In genomic region chr11:98057998-98058397, GRCm38 (mm10) we compare ENCODE assay signal across 13 mouse cellular contexts. TPM values are rescaled to one million over a fixed set of nuclear protein-coding genes. Genes with fewer than 3 reads are reported as not detected.
DNase-seq lines count a peak whose midpoint lies in the region; ATAC-seq and TF ChIP-seq lines count a peak whose summit lies in the region.
"Had no signal": no experiment of that assay in that cellular context is flagged by ENCODE, and none has a peak within 500 bp of the region (broad histone marks: within the 10 kb centered on the region; RNA-seq: fewer than 3 reads in every experiment).

No protein-coding gene starts in this region.

- no peak for TF ChIP-seq CTCF in intestine, postnatal 0 days (IDR thresholded peaks at IDR 0.05; ENCODE audit: low read depth)

- WGBS in intestine, embryonic 14.5 days = 80% methylated on average over 5 of the region's 5 CpGs
- WGBS in intestine, postnatal 0 days = 86% methylated on average over 5 of the region's 5 CpGs

- H3K4me1 ChIP-seq in intestine, embryonic 14.5 days (replicated peaks; ENCODE audit: control insufficient read depth, insufficient read depth, low read length) = no peaks in the 10 kb centered on the region
- H3K4me1 ChIP-seq in intestine, postnatal 0 days (replicated peaks; ENCODE audit: control insufficient read depth, insufficient read depth, low read length) = no peaks in the 10 kb centered on the region

- H3K4me2 ChIP-seq in intestine, embryonic 14.5 days (ENCODE audit: low read length) = no peak overlapping the region
- H3K4me2 ChIP-seq in intestine, postnatal 0 days (replicated peaks; ENCODE audit: low read depth) = no peak overlapping the region
- H3K4me2 ChIP-seq: hindbrain, embryonic 13.5 days had no signal

- no peak for ATAC-seq in CD4-positive, CD25-positive, alpha-beta regulatory T cell, adult 4 months
- 0 out of 2 replicates have a peak, but pooled peaks have one; percentile 30 for ATAC-seq in intestine, embryonic 14.5 days (replicated peaks; ENCODE audit: low FRiP score, low TSS enrichment, low read depth)
- ATAC-seq in intestine, postnatal 0 days = no peak
- ATAC-seq in common myeloid progenitor, adult 5-6 weeks (replicated peaks; ENCODE audit: low read depth, poor library complexity, severe bottlenecking) = peak; percentile 56; the same call in 1 of the 2 replicates
- no peak for ATAC-seq in activated CD4-positive, CD25-positive, alpha-beta regulatory T cell, adult 4 months
- ATAC-seq: forebrain, embryonic 16.5 days had no signal

- no peaks in the 10 kb centered on the region for H3K36me3 ChIP-seq in intestine, embryonic 14.5 days (ENCODE audit: control insufficient read depth, insufficient read depth, low read length)
- H3K36me3 ChIP-seq in intestine, postnatal 0 days (ENCODE audit: control insufficient read depth, insufficient read depth) = no peaks in the 10 kb centered on the region
- H3K36me3 ChIP-seq: hindbrain, embryonic 13.5 days; limb, embryonic 10.5 days had no signal

- H3K9me3 ChIP-seq in intestine, embryonic 14.5 days (ENCODE audit: control insufficient read depth, low read length) = no peaks in the 10 kb centered on the region
- H3K9me3 ChIP-seq in intestine, postnatal 0 days (ENCODE audit: control insufficient read depth) = no peaks in the 10 kb centered on the region
- H3K9me3 ChIP-seq: hindbrain, embryonic 13.5 days; limb, embryonic 10.5 days; megakaryocyte, embryonic 14.5 days had no signal

- H3K9ac ChIP-seq in intestine, embryonic 14.5 days (ENCODE audit: low read length) = no peak overlapping the region
- no peak overlapping the region for H3K9ac ChIP-seq in intestine, postnatal 0 days (ENCODE audit: low read depth, low read length)
- H3K9ac ChIP-seq: hindbrain, embryonic 13.5 days had no signal

- peak; percentile 39 for DNase-seq in CD4-positive, CD25-positive, alpha-beta regulatory T cell, adult 2 months (ENCODE audit: low read depth, low spot score)
- no peak for DNase-seq in intestine, embryonic 14.5 days (ENCODE audit: low spot score)
- peak; percentile 41 to 51 for DNase-seq in B cell, adult 2 months
- no peak for DNase-seq in T-cell, adult 2 months (ENCODE audit: low spot score)
- DNase-seq: thymus, postnatal 14 days had no signal

- H3K4me3 ChIP-seq in intestine, embryonic 14.5 days (ENCODE audit: low read depth, low read length) = no peak overlapping the region
- H3K4me3 ChIP-seq in intestine, postnatal 0 days (ENCODE audit: low read depth, low read length) = no peak overlapping the region
- H3K4me3 ChIP-seq: hindbrain, embryonic 13.5 days; limb, embryonic 10.5 days had no signal

- H3K27ac ChIP-seq in intestine, embryonic 14.5 days (ENCODE audit: low read depth) = no peak overlapping the region
- no peak overlapping the region for H3K27ac ChIP-seq in intestine, postnatal 0 days (ENCODE audit: low read depth, low read length)
- H3K27ac ChIP-seq: hindbrain, embryonic 13.5 days; limb, embryonic 10.5 days had no signal

- H3K27me3 ChIP-seq in intestine, embryonic 14.5 days (replicated peaks; ENCODE audit: control insufficient read depth, insufficient read depth, low read length) = peaks cover 15% of the 10 kb centered on the region
- H3K27me3 ChIP-seq in intestine, postnatal 0 days (replicated peaks; ENCODE audit: control insufficient read depth, insufficient read depth, low read length) = peaks cover 20% of the 10 kb centered on the region

RNA-seq across cellular contexts. Expression of gene Stac2, which starts 4.7 kb away (rescaled TPM):
- not detected for polyA plus RNA-seq in CD4-positive, CD25-positive, alpha-beta regulatory T cell, adult 4 months (2017; shearing (Covaris generic))
- 0.35 and 0.43 TPM in 2 replicates for polyA plus RNA-seq in intestine, embryonic 14.5 days (2014; fragmentation: Nextera tagmentation; extraction: Ambion mirVana)
- 0.13 TPM in 1 of 2 replicates, not detected in the other for polyA plus RNA-seq in intestine, postnatal 0 days (2015; fragmentation: Nextera tagmentation; extraction: Ambion mirVana)
- total RNA-seq in common myeloid progenitor, adult 5-6 weeks (2017) = not detected in 2 replicates
- under 1 TPM in 1 of 2 experiments, not detected in 1; 0.37 TPM for polyA plus RNA-seq in activated CD4-positive, CD25-positive, alpha-beta regulatory T cell, adult 4 months (2017; shearing (Covaris generic))

RNA-seq across cellular contexts. Expression of gene Rpl19, which starts 31.5 kb away (rescaled TPM):
- polyA plus RNA-seq in CD4-positive, CD25-positive, alpha-beta regulatory T cell, adult 4 months (2017; shearing (Covaris generic)) = 1,000 to 10,000 TPM; 3,157 to 3,173 TPM
- 1,242 TPM in 2 replicates for polyA plus RNA-seq in intestine, embryonic 14.5 days (2014; fragmentation: Nextera tagmentation; extraction: Ambion mirVana)
- 668 and 699 TPM in 2 replicates for polyA plus RNA-seq in intestine, postnatal 0 days (2015; fragmentation: Nextera tagmentation; extraction: Ambion mirVana)
- total RNA-seq in common myeloid progenitor, adult 5-6 weeks (2017) = 1,577 and 1,620 TPM in 2 replicates
- polyA plus RNA-seq in activated CD4-positive, CD25-positive, alpha-beta regulatory T cell, adult 4 months (2017; shearing (Covaris generic)) = 1,000 to 10,000 TPM; 3,386 to 3,946 TPM

RNA-seq across cellular contexts. Expression of gene Cacnb1, which starts 35.2 kb away (rescaled TPM):
- 1 to 10 TPM; 1.8 to 2.4 TPM for polyA plus RNA-seq in CD4-positive, CD25-positive, alpha-beta regulatory T cell, adult 4 months (2017; shearing (Covaris generic))
- 7.5 and 8.0 TPM in 2 replicates for polyA plus RNA-seq in intestine, embryonic 14.5 days (2014; fragmentation: Nextera tagmentation; extraction: Ambion mirVana)
- polyA plus RNA-seq in intestine, postnatal 0 days (2015; fragmentation: Nextera tagmentation; extraction: Ambion mirVana) = 2.8 and 3.2 TPM in 2 replicates
- not detected in 2 replicates for total RNA-seq in common myeloid progenitor, adult 5-6 weeks (2017)
- 1 to 10 TPM; 1.4 to 2.9 TPM for polyA plus RNA-seq in activated CD4-positive, CD25-positive, alpha-beta regulatory T cell, adult 4 months (2017; shearing (Covaris generic))

Comparison
In these comparisons a context has a peak if more than half of its experiments do, and no peak if none do; other contexts are left out.
1. ATAC-seq: peak in intestine, embryonic 14.5 days (single experiment) and common myeloid progenitor, adult 5-6 weeks (single experiment); none in CD4-positive, CD25-positive, alpha-beta regulatory T cell, adult 4 months (single experiment), intestine, postnatal 0 days (single experiment) and activated CD4-positive, CD25-positive, alpha-beta regulatory T cell, adult 4 months (single experiment).
2. DNase-seq: peak in CD4-positive, CD25-positive, alpha-beta regulatory T cell, adult 2 months (single experiment) and B cell, adult 2 months (2 of 2); none in intestine, embryonic 14.5 days (single experiment) and T-cell, adult 2 months (single experiment).